Mouse (Mus musculus) forebrain, postnatal 0 days (tissue): ENCODE results near the gene Sytl2. TPM values are rescaled to one million over a fixed set of nuclear protein-coding genes. Genes with fewer than 3 reads are reported as not detected.

ENCODE experiments used
- ATAC-seq: fragments of 200-750 bp; cut with Nextera tagmentation; 2 replicates; pipeline ENCODE4 v1.8.0; 2017; ENCODE audit warnings: mild to moderate bottlenecking, moderate library complexity
- DNase-seq: peaks from one replicate; pipeline ENCODE4 v3.0.0-alpha.2; 2015
- H3K27ac ChIP-seq: fragments of 300-500 bp; sonication (generic); 2 replicates; pipeline ENCODE4 v1.5.1; 2014; ENCODE audit warnings: low read depth, mild to moderate bottlenecking, antibody characterized with exemption, low read length, moderate library complexity, mixed read lengths
- H3K27me3 ChIP-seq: fragments of 300-500 bp; sonication (generic); 2 replicates; pipeline ENCODE4 v1.6.1; 2014; ENCODE audit warnings: mild to moderate bottlenecking, low read length, mixed read lengths; ENCODE audit not compliant: insufficient read depth
- H3K36me3 ChIP-seq: fragments of 300-500 bp; sonication (generic); 2 replicates; pipeline ENCODE4 v1.6.1; 2014; ENCODE audit warnings: mild to moderate bottlenecking, moderate library complexity; ENCODE audit not compliant: insufficient read depth
- H3K4me1 ChIP-seq: fragments of 300-500 bp; sonication (generic); 2 replicates; pipeline ENCODE4 v1.6.1; 2014; ENCODE audit warnings: antibody characterized with exemption; ENCODE audit not compliant: insufficient read depth
- H3K4me2 ChIP-seq: fragments of 300-500 bp; sonication (generic); 2 replicates; pipeline ENCODE4 v1.6.1; 2014; ENCODE audit warnings: low read depth, mild to moderate bottlenecking, moderate library complexity
- H3K4me3 ChIP-seq: fragments of 300-500 bp; sonication (generic); 2 replicates; pipeline ENCODE4 v1.5.1; 2014; ENCODE audit warnings: low read depth, low read length, mixed read lengths
- H3K9ac ChIP-seq: fragments of 300-500 bp; sonication (generic); 2 replicates; pipeline ENCODE4 v1.6.1; 2014; ENCODE audit warnings: mild to moderate bottlenecking
- H3K9me3 ChIP-seq: fragments of 300-500 bp; sonication (generic); 2 replicates; pipeline ENCODE4 v1.6.1; 2016; ENCODE audit warnings: low read length
- CTCF ChIP-seq: sonication (generic); IDR thresholded peaks from 2 replicates; pipeline ENCODE4 v1.5.1; 2016; ENCODE audit warnings: antibody characterized with exemption, control low read depth, low read depth
- whole genome bisulfite sequencing: fragments of 180-500 bp; shearing (Covaris S2); extraction: QIAGEN DNeasy Blood & Tissue Kit; methylation state at CpG from one replicate; pipeline ENCODE4 v1.1.7; 2014; 5-methylcytosine and 5-hydroxymethylcytosine counted together
- polyA plus RNA-seq: library from polyadenylated mRNA; unstranded; fragments of >200 nt; fragmentation: Nextera tagmentation; extraction: Ambion mirVana; gene quantifications from 2 replicates; pipeline ENCODE4 v1.2.1, GENCODE M21; 2015
- total RNA-seq: library from RNA; depleted of rRNA; stranded (reverse); fragments of >200 nt; gene quantifications from 2 replicates; pipeline ENCODE4 v1.2.3, GENCODE M21; 2014

Sytl2 gene
- total and polyA plus RNA-seq, 2 experiments from 2014 or later: 5.2 to 6.5 TPM

DNA sequence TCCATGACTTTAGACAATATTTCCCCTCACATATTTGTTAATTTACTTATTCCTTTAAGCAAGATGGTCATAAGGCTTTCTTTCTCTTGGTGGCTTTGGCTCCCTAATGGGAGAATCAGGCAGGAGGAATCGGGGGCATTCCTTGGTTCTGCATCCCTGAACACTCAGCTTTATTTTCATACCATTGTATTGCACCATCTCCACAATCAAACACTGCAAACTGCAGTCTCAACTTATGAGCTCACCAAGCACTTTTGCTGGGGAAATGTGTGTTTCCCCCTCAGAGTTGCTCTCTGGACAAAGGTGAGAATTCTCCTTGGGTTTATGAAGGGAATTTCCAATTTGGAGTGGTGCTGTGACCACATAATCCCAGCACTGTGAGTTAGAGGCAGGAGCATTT is 28.1 kb downstream of the Sytl2 start:
- H3K9me3 ChIP-seq: no peaks in the 10 kb centered on the region
- H3K4me2 ChIP-seq: no peak overlapping the region
- 78% methylated on average over 1 of the region's 1 CpGs for WGBS
- ATAC-seq (no peak), DNase-seq (no peak)
- H3K27me3 ChIP-seq: no peaks in the 10 kb centered on the region
- no peaks in the 10 kb centered on the region for H3K36me3 ChIP-seq
- no peak for TF ChIP-seq CTCF
- H3K4me1 ChIP-seq: no peaks in the 10 kb centered on the region
- no peak overlapping the region for H3K27ac ChIP-seq
- H3K9ac ChIP-seq: no peak overlapping the region
- no peak overlapping the region for H3K4me3 ChIP-seq

DNA sequence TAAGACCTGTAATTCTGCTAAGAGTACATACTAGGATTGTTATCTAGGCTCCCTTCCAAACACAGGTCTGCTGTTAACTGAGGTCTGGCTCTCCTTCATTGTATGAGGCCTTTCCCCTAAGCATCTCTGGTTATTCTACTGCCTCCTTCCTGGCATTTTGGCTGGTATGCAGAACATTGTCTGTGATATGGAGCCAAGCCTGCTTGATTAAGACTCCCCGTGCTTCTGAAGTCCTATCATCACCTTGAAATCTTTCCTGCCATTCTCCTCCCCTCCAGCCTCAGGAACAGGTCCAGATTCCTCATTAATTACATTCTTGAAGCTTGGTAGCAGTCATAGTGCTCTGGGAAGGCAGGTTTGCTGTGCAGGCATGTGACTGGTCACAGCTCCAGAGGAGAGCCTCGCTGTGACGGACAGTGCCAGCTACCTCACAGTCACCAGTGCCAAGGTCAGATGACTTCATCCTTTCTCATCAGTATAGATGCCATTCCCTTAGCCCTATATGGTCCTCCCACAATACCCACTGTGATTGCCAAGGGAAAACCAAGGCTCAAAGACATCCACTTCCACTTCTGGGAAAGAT is 30.5 kb downstream of the Sytl2 start:
- no peaks in the 10 kb centered on the region for H3K9me3 ChIP-seq
- H3K4me3 ChIP-seq: no peak overlapping the region
- H3K4me1 ChIP-seq: no peaks in the 10 kb centered on the region
- H3K36me3 ChIP-seq: no peaks in the 10 kb centered on the region
- TF ChIP-seq CTCF: no peak
- no peak overlapping the region for H3K27ac ChIP-seq
- ATAC-seq (no peak), DNase-seq (no peak)
- H3K27me3 ChIP-seq: no peaks in the 10 kb centered on the region
- H3K9ac ChIP-seq: no peak overlapping the region
- H3K4me2 ChIP-seq: no peak overlapping the region
- 85% methylated on average over 3 of the region's 3 CpGs for WGBS

DNA sequence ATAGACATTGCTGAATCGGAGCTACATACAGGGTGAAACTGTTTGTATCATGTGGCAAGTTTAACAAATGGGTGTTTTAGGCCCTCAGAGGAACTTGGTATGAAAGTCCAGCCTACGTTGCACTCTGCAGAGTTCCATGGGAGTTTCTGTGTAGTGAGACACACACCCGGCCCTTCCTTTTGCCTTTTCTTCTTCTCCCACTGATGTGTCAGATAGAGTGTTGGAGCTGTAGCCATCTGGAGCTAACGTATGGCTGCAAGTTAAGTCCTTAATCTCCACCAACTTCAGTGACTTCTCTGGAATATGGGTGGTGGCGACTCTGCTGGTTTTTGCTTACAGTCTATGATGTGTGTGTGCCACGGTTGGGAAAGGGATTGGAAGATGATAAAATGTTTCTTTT is 32.3 kb downstream of the Sytl2 start:
- Histone ChIP-seq H3K4me2 (no peak overlapping the region), H3K27me3 (no peaks in the 10 kb centered on the region), H3K9ac (no peak overlapping the region), H3K36me3 (no peaks in the 10 kb centered on the region), H3K4me1 (no peaks in the 10 kb centered on the region), H3K9me3 (no peaks in the 10 kb centered on the region), H3K27ac (no peak overlapping the region), H3K4me3 (no peak overlapping the region)
- no peak for DNase-seq
- ATAC-seq: no peak
- WGBS: 80% methylated on average over 6 of the region's 6 CpGs
- no peak for TF ChIP-seq CTCF

DNA sequence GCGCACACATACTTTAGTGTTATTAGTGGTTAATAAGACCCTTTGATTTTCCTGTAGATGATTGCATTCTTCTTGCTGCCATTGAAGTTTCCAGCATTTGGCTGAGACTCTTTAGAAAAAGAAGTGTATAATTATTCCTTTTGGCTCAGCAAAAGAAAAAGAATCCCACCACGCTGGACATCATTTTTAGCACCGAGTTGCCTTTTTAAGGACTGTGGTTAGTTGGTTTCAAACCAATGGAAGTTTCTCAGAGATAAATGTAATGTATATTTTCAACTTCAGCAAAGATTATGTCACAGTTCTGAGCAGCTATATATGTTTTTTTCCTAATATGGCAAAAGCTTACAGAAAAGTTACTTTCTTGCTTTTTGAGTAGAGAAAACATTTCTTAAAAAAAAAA is 32.8 kb downstream of the Sytl2 start:
- no peaks in the 10 kb centered on the region for H3K9me3 ChIP-seq
- H3K27me3 ChIP-seq: no peaks in the 10 kb centered on the region
- no peak overlapping the region for H3K4me2 ChIP-seq
- WGBS: 68% methylated on average over 3 of the region's 3 CpGs
- H3K4me3 ChIP-seq: no peak overlapping the region
- TF ChIP-seq CTCF: no peak
- H3K4me1 ChIP-seq: no peaks in the 10 kb centered on the region
- ATAC-seq: no peak
- H3K9ac ChIP-seq: no peak overlapping the region
- no peaks in the 10 kb centered on the region for H3K36me3 ChIP-seq
- no peak overlapping the region for H3K27ac ChIP-seq
- DNase-seq: no peak

GRCm38 (mm10) chr7:90335755-90336194 is 33.7 kb downstream of the Sytl2 start:
- Histone ChIP-seq H3K4me2 (no peak overlapping the region), H3K4me1 (no peaks in the 10 kb centered on the region), H3K4me3 (no peak overlapping the region), H3K9ac (no peak overlapping the region), H3K27me3 (no peaks in the 10 kb centered on the region), H3K36me3 (no peaks in the 10 kb centered on the region), H3K27ac (no peak overlapping the region), H3K9me3 (no peaks in the 10 kb centered on the region)
- 44% methylated on average over 3 of the region's 3 CpGs for WGBS
- ATAC-seq (no peak), DNase-seq (no peak)
- no peak for TF ChIP-seq CTCF

GRCm38 (mm10) chr7:90341212-90341957 is 39.3 kb downstream of the Sytl2 start:
- H3K27me3 ChIP-seq: no peaks in the 10 kb centered on the region
- peak; percentile 18; the same call in 1 of the 2 replicates for ATAC-seq

DNA sequence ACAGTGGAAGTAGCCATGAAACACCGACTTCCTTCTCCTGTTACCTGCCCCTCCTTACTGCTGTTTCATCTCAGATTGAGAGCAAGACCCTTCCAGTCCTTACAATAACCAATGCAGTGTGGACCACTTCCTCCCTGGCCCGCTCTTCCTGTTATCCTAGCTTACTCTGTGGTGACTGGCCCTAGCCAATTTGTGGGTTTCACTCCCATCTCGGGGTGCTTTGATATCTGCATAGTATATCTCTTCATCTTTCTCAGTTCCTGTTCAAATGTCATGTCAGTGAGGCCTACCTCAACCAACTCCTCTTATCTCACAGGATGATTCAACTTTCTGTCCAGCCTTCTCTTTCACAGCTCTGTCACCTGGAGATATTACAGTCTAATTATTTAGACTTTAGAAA is 42.9 kb downstream of the Sytl2 start:
- no peak for DNase-seq
- Histone ChIP-seq H3K4me1 (no peaks in the 10 kb centered on the region), H3K9me3 (no peaks in the 10 kb centered on the region)

More at GRCm38 (mm10) chr7:90341212-90341957, 39.3 kb downstream of the Sytl2 start:
- Histone ChIP-seq H3K4me2 (no peak overlapping the region), H3K4me1 (no peaks in the 10 kb centered on the region), H3K4me3 (no peak overlapping the region), H3K36me3 (no peaks in the 10 kb centered on the region), H3K9me3 (no peaks in the 10 kb centered on the region), H3K9ac (no peak overlapping the region), H3K27ac (no peak overlapping the region)
- 54% methylated on average over 12 of the region's 12 CpGs for WGBS
- no peak for TF ChIP-seq CTCF
- DNase-seq: no peak

More for the DNA sequence above, 42.9 kb downstream of the Sytl2 start:
- Histone ChIP-seq H3K27ac (no peak overlapping the region), H3K9ac (no peak overlapping the region), H3K4me3 (no peak overlapping the region), H3K27me3 (no peaks in the 10 kb centered on the region), H3K36me3 (no peaks in the 10 kb centered on the region), H3K4me2 (no peak overlapping the region)
- no peak for ATAC-seq
- TF ChIP-seq CTCF: no peak
- WGBS: 90% methylated on average over 3 of the region's 3 CpGs
